Mouse (Mus musculus): ENCODE results near the gene Dclk1.

The Dclk1 gene

DNA sequence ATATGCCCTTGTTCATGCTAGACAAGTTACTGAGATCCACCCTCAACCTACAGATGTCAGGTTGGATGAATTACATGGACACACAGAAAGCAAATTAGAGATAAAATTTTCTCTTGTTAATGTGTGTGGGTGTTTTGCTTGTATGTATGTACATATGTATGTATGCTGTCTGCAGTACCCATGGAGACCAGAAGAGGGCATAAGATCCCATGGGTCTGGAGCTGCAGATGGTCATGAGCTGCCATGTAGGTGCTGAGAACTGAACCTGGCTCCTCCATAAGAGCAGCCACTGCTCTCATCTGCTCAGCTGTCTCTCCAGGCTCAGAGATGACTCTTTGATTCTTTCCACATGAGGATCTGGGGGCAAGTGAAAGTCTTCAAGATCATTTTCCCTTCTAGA lies 89.5 kb downstream of the Dclk1 start:
- intact Hi-C loops (cut with DNase I) = no loop called here

DNA sequence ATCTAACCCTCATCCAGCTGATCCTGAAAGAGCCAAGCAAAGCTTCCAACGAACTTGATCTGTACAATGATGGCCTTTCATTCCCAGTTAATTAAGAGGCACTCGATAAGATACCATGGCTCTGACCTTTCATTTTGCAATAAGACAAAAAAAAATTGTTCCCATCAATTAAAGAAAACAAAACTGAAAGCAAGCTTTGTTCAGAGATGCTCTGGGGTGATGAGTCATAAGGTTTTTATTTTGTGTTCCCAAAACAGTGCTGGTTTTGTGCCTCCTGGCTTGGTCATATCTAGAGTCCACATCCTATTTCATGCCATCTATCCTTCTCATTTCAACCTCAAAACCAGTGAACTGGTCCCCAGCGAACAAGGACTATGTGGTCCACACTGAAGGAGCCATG lies 91.3 kb downstream of the Dclk1 start:
- intact Hi-C loops (cut with DNase I) = no loop called here

DNA sequence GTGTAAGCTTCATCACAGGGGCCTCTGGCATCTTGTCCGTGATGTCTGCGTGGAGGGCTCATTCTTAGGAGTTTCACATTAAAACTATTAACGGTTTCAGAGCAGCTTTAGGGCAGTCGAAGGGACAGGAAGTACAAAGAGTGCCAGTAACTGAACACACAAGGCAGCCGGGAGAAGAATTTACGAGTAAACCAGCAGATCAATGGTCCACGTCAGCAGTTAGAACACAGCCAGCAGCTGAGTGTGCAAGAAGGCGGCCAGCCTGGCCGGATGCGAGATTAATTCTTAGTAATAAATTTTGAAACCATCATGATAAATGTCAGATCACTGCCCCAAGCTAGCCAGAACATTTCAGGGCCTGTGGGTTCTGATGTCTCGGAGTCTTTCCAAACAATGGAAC lies 94.7 kb downstream of the Dclk1 start:
- intact Hi-C loops (cut with DNase I) = no loop called here

DNA sequence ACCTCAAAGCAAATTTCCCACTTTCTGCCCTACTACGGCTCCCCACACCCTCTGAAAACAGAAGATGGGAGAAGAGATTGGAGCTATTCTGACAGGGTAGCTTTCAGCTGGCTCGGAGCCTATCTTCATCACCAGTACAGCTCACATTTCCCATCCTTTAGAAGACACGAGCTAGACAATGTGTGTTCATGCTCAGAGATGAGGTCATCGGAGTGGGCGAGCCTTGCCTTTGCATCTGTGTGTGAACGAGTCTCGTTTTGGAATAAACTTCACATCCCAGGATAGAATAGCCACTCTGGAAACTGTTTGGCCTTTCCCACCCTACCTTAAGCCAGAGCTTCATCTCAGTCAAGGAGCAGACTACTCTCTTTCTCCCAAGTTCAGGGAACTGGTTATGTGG lies 95.5 kb downstream of the Dclk1 start:
- intact Hi-C loops (cut with DNase I) = no loop called here

DNA sequence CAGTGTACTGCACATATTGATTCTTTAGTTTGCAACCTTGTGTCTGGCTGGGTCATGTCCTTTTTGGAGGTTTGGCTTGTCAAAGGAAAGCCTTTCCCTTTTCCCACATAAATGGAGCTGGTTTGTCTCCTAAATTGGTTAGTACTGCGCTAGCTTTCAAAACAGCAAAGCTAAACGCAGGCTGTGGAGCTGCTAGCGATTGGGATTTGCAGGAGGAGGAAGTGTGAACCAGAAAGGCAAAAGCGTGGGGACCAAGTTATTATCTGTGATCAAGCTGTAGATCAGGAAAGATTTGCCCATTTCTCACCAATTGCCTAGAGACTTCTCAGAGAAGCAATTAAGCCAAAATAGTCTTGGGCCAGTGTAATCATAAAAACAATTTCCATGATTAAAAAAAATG lies 100.3 kb downstream of the Dclk1 start:
- intact Hi-C loops (cut with DNase I) = no loop called here

DNA sequence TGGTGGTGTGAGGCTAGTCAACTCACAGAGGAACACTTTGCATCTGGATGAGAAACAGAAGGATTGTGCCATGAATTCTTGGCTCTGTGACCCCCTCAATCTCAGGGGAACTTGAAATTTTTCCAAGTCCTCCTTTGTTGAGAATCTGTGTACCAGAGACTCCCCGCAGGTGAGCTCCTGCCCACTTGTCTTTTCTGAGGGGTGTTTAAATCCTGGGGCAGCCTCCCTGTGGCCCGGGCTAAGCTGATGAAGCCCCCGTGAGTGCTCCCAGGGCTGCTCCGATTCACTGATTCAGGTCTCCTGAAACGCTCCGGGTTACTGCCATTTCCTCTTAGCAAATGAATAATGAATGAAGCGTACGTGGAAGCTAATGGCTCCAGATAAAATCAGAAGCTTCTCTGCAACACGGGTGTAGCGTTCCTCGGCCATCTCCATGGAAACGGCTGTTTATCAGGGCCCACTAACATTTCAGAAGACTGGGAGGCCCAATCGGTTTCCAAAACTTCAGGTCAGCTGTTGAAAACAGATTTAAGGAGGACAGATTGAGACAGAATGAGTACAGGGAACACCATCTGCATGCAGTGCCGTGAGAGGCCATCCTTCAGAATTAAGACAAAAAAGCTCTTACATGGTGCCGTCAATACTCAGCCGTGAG lies 105.3 kb downstream of the Dclk1 start:
- intact Hi-C loops (cut with DNase I) = no loop called here

DNA sequence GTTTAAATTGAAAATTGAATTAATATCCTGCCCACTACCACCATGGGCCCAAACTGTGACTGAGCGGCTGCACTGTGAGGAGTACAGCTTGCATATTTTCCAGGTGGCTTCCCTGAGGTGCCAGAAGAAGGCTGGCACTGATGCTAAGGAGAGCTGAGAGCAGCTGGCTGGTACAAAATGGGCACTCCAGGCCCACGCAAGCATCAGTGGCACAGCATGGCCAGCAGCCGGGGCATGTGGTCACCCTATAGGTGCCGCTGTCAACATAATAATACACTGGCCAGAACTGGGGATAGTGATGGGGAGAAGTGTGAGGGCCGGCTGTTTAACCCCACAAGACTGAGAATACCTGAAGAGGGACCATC lies 105.8 kb downstream of the Dclk1 start:
- intact Hi-C loops (cut with DNase I) = no loop called here

DNA sequence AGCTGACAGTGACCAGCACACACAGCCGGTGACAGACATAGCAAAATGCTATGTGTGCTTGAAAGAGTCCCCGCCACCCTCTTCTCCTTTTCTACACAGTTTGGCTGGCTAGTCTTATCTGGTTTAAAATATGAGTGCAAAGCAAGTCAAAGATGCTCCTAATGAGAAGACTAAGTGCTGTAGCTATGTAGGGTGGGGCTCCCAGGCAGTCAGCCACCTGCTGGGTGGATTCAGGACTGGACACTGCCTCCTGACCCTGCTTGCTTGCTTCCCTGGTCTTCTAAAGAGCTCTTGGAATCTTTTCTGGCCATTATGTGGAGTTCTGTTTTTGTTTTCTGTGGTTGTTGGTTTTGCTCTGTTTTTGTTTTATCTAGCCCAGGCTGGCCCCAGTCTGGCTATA lies 108.0 kb downstream of the Dclk1 start:
- intact Hi-C loops (cut with DNase I) = no loop called here

DNA sequence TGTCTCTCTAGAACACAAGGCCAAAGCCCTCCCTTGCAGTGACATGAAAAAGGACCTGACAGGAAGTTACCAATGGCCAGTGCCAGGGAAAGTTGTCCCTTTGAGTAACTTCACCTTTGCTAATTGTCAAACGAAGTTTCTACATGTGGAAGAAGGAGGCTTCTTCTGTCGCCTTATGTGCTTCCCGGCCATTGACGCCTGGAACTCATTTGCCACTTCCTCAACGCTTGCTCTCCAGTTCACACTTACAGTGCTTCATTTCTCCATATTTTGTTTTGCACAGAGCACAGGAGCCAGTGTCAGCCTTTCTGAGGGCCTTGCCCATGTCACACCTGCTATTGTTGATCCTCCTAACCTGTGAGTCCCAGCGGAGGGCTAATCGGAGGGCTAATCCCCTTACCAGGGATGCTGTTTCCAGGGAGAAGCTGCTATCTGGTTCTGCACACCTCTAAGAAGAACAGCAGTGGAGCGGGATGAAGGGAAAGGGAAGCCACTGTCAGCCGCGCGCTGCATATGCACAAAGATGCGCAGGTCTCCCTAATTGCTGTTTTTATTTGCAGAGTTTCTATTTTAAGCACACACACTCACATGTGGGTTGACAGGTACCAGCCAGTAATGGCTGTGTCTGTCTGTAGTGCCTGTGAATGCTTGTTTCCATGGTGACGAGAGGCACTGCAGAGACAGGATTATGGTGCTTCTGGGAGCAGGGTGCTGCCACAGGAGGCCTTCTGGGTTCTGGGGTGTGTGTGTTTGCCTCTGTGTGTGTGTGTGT lies 109.3 kb downstream of the Dclk1 start:
- intact Hi-C loops (cut with DNase I) = no loop called here

DNA sequence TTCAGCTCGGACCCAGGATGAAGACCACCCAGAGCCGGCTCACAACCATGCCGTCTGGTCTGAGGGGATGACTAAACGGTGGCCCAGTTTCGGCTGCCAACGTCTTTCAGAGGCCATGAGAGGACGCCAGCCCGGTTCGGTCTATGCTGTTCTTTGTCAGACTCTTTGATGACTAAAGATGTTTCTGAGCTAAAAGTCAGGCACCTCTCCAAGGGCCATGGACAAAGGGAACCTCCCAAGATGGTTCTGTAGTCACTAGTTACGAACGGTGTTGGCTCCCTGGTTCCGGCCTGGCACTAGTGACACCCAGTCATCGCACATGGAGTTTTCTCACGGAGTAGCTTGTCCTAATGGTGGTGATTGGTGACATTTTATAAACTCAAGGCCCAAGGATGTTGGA lies 110.4 kb downstream of the Dclk1 start:
- intact Hi-C loops (cut with DNase I) = no loop called here

DNA sequence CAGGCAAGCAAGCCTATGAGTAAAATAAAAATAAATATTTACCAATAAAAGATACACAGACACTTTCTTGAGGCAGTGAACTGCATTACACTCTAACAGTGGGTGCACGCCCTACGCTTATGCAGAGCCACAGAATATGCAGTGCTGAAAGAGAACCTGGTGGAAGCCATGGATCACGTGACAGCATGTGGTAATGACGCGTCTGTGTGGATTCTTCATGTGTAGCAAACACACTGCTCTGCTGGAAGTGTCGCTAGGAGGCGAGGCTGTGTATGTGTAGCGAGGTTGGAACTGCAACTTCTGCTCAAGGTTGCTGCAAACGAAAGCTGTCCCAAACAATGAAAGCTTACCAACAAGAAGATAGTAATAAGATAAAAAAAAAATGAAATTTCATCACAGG lies 111.0 kb downstream of the Dclk1 start:
- intact Hi-C loops (cut with DNase I) = no loop called here

DNA sequence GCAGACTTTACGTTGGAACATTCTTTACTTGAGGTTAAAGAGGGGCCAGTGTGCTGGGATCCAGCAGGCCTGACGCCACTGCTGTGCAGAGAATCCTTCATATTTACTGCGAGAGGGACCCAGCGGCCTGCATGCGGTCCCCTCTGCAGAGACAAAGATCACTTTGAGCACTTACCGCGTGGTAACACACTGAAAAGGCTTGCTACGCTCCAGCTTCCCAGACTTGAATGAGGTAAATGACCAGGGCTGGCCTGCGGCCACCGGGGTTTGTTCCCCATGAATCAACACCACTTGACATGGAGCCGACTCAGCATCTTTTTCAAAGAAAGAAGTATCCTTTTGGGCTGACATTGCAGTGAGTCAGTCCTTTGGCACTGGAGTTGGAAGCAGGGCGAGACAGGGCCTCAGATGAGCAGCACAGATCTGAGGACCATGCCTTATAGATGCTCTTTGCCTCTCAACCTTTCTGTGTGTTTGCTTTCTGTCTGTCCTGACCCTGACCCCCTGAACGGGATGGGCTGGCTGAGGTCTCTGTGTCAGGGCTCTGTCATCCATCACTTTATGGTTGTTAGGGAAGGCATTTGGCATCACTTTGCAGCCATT lies 111.8 kb downstream of the Dclk1 start:
- intact Hi-C loops (cut with DNase I) = loop anchor here (1.0 to 2.0 kb wide), 2 partner anchors 201 to 273 kb away; no protein-coding TSS in a partner anchor

DNA sequence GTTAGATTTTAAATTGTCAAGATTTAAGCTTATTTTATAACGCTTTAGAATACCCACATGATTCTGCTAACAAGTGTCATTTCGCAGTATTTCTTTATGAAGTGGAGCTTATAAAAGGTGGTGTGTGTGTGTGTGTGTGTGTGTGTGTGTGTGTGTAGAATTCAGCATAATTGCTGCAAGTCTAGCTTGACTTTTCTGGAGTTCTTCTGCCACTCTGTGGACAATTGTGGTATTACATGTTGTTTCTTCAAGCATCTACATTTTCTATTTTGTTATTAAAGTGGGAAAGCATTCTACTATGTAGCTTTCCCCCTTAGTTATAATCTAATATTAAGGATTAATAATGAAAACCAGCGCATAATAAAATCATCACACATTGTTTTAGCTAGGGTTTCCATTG lies 112.6 kb downstream of the Dclk1 start:
- intact Hi-C loops (cut with DNase I) = loop anchor here (1.0 to 2.0 kb wide), 2 partner anchors 201 to 274 kb away; no protein-coding TSS in a partner anchor

DNA sequence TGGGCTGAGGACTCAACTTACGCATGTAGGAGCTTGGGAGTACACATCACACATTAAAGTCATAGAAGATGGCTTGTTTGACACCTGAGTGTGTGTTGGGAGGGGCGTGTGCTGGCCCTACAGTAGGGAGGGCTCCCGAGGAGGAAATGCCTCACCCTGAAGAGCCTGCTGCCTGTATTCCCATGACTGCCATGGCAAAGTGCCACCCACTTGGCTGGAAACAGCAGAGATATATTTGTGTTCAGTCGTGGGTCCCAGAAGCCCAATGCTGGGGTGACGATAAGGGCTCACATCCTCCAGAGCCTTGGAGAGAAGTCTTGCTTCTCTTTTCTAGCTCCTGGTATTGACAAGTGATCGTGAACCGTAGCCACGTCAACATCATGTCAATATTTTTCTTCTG lies 116.3 kb downstream of the Dclk1 start:
- intact Hi-C loops (cut with DNase I) = no loop called here

DNA sequence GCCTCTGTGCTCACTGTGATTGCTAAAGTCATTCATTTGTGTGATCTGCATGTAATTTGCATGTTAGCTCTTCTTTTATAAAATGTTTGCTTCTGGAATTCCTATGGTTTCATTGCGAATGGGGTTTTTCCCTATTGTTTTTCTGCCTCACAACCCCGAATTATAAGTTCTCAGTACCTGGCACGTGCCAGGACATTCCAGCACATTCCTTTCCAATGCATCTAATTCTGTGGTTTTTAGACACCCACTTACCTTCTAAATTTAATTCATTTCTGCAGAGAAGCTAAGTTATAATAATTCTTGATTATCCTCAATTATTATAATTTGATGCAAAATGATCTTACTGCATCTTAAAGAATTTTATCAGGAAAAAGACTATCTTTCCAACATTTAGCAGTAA lies 118.7 kb downstream of the Dclk1 start:
- intact Hi-C loops (cut with DNase I) = no loop called here

DNA sequence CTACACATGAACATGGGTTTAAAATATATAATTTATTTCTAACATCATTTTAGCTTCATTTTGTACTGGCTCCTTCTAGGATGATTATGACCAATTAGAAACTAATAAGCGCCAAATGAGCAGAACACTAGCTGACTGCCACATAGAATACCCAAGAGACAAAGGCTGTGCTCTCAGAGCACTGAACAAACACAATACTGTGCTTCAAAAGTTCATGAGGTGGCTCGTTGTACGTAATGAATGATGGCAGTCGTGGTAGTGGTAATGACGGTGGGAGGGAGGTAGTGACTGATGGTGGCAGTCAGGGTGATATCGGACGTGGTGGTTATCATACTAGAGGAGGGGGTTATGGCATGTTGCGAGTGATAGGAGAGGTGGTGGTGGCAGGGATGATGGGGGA lies 125.0 kb downstream of the Dclk1 start:
- intact Hi-C loops (cut with DNase I) = no loop called here

DNA sequence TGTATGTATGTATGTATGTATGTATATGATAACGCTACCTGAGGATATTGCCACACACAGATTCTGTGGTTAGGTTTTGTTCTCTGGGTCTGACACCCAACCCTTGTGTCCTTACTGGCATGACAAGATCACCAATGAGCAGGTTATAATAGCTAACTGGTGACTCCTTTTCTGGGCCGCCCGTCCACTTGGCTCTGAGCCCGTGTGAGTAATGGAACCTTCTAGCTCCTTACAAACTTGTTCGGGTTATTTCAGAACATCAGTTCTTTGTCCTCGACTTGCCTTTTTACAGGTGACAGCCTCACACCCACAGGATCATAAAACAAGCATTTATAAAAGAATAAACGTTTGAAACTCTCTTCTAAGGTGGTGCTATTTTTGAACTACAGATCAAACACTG lies 127.0 kb downstream of the Dclk1 start:
- intact Hi-C loops (cut with DNase I) = no loop called here

DNA sequence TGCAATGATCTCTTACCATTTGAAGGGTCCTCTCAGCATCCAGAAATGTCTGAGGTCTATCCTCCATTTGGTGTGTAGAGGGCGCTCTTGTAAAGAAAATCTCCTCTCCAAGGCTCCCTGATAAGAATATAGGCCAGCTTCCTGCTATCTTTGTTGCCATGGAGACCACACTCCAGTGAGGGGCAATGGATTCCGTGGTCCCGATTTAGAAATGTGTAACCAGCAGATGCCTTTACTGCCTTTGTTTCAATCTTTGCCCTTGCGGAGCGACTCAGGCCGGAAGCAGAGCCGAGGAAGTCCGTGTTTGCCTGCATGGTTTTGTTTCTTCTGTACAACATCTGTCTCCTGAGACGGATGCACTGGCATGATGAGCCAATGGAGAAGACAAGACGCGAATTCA lies 131.5 kb downstream of the Dclk1 start:
- intact Hi-C loops (cut with DNase I) = loop anchor here (10.0 kb wide), 5 partner anchors 91 to 1831 kb away; no protein-coding TSS in a partner anchor

DNA sequence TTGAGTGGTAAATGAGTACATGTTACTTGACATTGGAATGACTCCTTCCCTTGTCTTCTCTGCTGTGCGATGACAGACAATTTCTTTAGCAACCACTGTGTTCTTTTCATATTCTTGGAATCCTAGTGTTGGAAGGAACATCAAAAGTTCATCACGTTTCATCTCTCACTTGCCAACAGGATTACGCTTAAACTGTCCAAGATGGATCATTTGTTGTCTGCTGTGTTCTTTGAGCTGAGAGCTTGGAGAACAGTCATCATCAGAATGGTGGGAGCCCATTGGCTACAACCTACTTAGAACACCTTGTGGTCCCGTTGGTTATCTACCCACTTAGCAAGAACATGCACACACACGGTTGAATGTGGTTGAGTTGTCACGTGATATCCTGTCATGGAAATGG lies 136.4 kb downstream of the Dclk1 start:
- intact Hi-C loops (cut with DNase I) = loop anchor here (10.0 kb wide), 5 partner anchors 86 to 1826 kb away; no protein-coding TSS in a partner anchor

DNA sequence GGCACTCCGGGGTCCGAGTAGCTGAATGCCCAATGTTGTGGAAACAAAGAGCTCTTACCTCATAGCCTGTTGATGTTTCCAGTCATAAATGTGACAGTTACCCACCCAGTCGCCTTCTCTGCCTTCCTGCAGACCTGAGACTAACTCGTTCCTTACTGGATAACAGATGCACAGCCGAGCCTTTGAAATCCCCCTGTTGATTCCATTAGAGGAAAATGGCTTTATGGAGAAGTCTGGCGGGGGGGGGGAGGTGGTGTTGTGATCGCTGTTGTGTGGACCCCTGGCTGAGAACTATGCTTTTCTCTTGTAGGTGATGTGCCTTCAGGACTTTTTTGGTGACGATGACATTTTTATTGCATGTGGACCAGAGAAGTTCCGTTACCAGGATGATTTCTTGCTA lies 138.3 kb downstream of the Dclk1 start:
- intact Hi-C loops (cut with DNase I) = no loop called here

DNA sequence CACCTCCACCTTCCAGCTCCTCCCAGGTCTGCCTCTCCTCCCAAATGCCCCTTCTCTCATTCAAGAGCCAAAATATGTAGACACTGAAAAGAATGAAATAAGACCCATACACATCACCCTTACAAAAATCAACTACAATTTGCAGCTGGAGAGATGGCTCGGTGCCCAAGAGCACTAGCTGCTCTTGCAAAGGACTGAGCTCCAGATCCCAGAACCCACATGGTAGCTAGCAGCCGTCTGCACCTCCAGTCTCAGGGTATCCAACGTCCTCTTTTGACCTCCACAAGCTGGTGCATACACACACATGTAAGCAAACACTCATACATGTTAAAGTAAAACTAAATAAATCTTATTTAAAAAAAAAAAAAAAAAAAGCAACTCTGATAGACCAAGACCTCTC lies 150.4 kb downstream of the Dclk1 start:
- intact Hi-C loops (cut with DNase I) = no loop called here

DNA sequence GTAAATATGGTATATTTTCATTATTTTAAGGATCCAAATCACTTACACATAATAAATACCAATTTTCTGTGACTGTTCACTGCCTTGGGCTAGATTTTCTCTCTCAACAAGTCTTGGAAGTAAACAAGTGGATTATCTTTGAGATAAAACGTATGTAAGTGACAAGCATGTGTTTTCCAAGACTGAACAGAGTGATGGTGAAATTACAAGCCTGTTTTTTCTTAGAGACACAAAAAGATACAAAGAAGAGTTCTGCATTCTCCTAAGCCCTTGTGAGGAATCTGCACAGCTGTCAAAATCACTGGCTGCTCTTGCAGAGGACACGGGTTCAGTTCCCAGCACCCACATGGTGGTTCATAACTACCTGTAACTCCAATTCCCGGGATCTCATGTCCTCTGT lies 151.4 kb downstream of the Dclk1 start:
- intact Hi-C loops (cut with DNase I) = no loop called here

DNA sequence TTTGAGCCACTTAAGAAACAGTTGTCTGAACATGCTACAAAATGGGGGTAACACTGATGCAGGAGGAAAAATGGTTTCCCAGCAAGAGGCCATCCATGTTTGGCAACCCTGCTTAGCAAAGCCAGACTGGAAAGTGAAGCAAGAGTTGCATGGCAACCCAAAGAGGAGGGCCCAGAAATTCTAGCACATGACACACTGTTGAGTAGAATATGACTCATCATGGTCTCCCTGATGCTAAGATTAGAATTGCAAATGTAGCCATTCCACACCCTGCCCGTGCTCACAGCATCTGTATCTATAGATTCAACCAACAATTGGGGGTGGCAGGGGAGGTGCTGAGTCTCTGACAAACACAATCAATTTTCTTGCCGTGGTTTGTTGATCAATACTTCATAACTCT lies 154.6 kb downstream of the Dclk1 start:
- intact Hi-C loops (cut with DNase I) = no loop called here
